Mouse (Mus musculus) cerebellum, adult 2 months (tissue): Measurements from ENCODE around the gene Qrfpr.

Experiments
- CTCF ChIP-seq: fragments of 200-500 bp; IDR thresholded peaks from 2 replicates; pipeline ENCODE4 v1.5.1; 2011; ENCODE audit warnings: low read depth, mild to moderate bottlenecking, control low read depth, low read length, moderate library complexity, borderline replicate concordance; ENCODE audit not compliant: insufficient read depth
- POLR2A ChIP-seq: fragments of 200-500 bp; IDR thresholded peaks from 2 replicates; pipeline ENCODE4 v1.6.1; 2011; ENCODE audit warnings: low read length, control low read depth, borderline replicate concordance; ENCODE audit not compliant: insufficient read depth

- TF ChIP-seq POLR2A (no peak), CTCF (no peak)
Observed at GRCm38 (mm10) chr3:36210939-36211338, 11.2 kb downstream of the Qrfpr start.
